Mouse (Mus musculus): ENCODE results near the gene Antxr1.

DNA sequence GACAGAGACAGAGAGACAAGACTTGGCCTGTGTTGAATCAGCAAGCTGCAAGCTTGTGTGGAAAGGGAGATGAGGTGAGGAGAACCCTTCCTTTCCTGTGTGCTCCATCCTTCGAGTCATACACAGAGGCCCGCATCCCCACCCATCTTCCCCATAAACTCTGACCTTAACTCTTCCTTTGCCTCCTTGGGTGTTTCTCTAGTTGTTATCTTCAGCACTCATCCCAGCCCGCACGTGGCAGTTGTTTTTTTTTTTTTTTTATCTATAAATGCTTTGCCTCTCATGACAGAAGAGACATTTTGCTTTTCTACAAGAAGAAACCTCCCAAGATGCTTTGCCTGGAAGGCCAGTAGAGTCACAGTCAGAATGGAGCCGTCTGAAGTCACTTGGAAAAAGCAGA is 197.1 kb downstream of the Antxr1 start:
- TF ChIP-seq POLR2A (IDR thresholded peaks at IDR 0.05; ENCODE audit: borderline replicate concordance, insufficient read depth, low read length) (no peak), CTCF (IDR thresholded peaks at IDR 0.05; ENCODE audit: borderline replicate concordance, insufficient read depth, low read depth, low read length) (no peak)

Data from cerebellum, adult 2 months (tissue).